Mouse (Mus musculus): Measurements from ENCODE around the gene Nags.

The Nags gene

DNA sequence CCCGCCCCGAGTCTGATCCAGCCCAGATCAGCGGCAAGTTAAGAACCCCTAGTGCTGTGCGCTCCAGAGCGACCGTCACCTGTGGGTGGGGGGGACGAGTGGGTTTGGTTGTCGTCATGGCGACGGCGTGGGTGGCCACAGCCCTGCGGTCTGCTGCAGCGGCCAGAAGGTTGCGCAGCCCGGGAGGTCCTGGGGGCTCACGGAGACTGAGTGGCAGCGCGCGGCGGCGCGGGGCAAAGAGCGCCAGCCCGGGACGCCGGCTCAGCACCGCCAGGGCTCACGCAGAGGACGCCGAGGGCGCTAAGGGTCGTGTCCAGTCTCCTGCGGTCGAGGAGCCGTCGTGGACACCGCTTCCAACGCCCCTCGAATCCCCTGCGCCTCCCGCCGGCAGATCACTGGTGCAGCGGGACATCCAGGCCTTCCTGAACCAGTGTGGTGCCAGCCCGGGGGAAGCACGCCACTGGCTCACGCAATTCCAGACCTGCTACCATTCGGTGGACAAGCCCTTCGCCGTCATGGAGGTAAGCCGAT lies at the start of gene Nags:
Gene Nags (plus strand): TSS at position 43 of the 531 bp plus-strand sequence.
- DNase-seq (ENCODE audit: low read depth, low spot score): no peak

- no peak for DNase-seq (ENCODE audit: low read depth, low spot score)
Observed at GRCm38 (mm10) chr11:102095676-102096075, 49.6 kb upstream of the Nags start.

DNA sequence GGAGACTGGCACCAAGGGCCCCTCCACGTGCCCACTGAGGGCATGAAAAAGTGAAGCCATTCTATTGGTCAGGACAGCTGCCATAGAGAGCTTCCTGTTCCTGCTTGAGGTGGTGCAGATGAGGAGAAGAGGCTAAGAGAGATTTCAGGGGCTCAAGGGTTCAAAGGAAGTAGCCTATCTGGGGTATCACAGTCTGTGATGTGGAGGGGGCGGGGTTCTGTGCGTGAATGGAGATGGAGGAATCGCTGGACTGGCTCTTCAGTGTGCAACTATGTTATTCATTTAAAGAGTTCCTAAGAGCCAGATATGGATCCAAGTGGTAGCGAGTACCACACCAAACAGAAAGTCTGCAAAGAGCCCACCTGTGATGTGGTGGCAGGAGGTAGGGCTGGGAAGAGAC lies 48.9 kb upstream of the Nags start:
- no peak for DNase-seq (ENCODE audit: low read depth, low spot score)

DNA sequence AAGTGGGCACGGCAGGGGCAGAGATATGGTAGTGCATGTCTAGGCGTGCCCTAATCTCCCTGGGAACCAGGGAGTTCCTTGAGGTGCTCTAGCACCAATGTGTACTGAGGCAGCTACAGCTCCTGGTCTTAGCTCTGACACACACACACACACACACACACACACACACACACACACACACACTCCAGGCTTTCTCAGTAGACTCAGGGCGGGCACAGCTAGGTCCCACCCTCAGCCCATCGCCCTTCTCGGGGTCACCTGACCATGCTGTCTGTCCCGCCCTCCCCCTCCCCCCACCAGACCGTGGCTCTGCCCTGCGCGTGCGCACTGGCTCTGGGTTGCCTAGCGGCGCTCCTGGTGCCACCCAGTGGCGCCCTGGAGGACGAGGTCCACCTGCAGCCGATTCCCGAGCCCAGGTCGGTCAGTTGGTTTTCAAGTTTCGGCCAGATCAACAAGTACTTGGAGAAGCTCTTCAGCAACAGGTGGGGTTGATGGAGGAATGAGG lies 48.4 kb upstream of the Nags start:
- DNase-seq (ENCODE audit: low read depth, low spot score): peak; percentile 92

GRCm38 (mm10) chr11:102101219-102101618 lies 44.1 kb upstream of the Nags start, which contains the start of gene Ppy:
Gene Ppy, minus strand, starts transcription at chr11:102101319.
- no peak for DNase-seq (ENCODE audit: low read depth, low spot score)

DNA sequence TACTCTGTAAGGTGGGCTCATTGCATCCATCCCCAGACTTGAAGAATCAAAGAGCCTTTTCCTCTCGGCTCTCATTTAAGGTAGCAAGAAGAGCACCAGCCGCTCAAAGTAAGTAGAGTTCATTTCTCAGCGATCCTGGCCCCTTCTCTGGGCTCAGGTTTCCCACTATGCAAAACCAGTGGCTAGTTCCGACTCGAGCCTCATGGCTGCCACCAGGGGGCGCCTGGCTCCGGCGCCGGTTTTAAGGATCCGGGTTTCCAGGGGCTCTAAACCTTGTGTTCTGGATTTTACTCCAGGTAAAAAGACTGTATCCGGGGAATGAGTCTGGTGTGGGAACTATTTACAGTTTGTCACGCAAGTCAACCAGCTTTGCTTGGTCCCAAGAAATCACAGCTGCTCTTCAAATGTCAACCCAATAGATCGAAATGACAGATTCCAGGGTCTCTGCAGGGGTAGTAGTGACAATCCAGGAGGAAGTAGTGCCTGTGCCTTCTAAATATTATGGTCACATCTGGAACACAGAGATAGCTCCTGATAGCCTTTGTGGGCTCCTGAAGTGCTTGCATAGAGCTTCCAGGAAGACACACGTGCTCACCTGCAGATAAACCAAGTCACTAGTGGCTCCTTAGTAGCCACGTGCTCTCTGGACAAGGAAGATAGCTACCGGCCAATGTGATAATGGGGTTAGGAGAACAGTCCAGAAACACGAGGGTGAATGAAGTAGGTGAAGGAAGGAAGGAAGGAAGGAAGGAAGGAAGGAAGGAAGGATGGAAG lies 42.6 kb upstream of the Nags start:
- no peak for DNase-seq (ENCODE audit: low read depth, low spot score)

GRCm38 (mm10) chr11:102106911-102107310 lies 38.4 kb upstream of the Nags start:
- DNase-seq (ENCODE audit: low read depth, low spot score): no peak

- no peak for DNase-seq (ENCODE audit: low read depth, low spot score)
Observed at GRCm38 (mm10) chr11:102107732-102108131, 37.6 kb upstream of the Nags start, which contains the start of gene Pyy. Gene Pyy, minus strand, starts transcription at chr11:102107832.

GRCm38 (mm10) chr11:102111576-102111975 lies 33.7 kb upstream of the Nags start:
- DNase-seq (ENCODE audit: low read depth, low spot score): no peak

DNA sequence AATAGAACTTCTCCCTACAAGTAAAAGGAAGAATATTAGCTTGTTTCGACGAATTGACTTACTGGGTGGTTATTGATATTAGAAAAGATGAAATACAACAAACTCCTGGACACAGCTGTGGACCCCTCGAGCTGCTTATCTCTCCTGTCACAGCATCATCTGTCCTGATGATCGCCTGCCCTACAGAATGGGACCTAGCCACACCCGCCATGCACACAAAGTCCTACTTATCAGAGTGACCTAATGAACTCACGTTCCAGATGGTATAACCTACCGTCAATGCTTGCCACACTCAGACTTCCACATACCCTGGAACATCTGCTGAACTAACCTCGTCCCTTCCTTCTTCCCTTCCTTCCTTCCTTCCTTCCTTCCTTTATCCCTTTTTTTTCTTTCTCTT lies 29.1 kb upstream of the Nags start:
- DNase-seq (ENCODE audit: low read depth, low spot score): no peak

DNA sequence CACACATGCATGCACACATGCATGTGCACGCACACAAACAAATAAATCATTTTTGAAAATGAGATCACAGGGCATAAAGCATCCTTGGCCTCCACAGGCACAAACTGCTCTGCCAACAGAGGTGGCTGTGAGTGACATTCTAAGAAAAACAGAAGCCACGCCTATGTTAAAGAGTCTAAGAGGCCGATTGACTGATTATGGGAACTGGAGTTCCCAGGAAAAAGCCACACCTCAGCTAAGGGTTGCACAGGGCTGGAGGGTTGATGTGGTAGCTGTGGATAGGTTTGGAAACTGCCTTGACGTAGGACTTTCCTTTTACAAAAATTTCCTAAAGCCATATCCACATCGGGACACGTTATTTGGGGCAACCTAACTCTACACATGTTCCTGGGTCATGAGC lies 27.9 kb upstream of the Nags start:
- no peak for DNase-seq (ENCODE audit: low read depth, low spot score)

DNA sequence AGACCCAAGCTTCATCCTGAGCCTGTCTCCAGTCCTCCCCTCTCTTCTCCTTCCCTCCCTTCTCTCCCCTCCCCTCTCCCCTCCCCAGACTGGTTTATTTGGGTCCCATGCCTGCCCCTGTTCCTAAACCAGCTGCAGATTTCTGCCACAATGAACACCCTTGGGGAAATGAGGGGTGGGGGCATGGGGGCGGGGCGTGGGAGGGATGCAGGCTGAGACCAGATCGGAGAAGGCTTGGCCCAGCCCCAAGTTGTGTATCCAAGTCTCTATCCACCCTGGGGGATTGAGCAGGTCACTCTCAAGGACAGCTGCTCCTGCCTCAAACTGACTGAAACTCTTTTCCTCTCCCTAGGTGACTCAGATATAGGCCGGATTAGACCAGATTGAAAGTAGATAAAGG lies 10.8 kb upstream of the Nags start:
- DNase-seq (ENCODE audit: low read depth, low spot score): no peak

GRCm38 (mm10) chr11:102137625-102138446 lies 7.5 kb upstream of the Nags start:
- no peak for DNase-seq (ENCODE audit: low read depth, low spot score)

DNA sequence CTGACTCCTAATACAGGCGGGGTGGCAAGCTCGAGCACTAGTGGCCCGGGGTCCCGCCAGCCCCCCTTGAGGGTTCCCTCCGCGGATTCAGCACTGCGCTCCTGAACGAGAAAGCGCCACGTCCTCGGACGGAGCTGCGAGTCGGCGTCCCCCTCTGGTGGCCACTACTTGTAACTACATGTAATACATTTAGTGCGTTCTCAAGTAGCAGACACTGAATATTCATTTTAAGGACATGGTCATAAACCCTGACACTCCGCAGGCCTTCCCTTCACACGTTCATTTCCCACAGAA lies 6.9 kb upstream of the Nags start:
- no peak for DNase-seq (ENCODE audit: low read depth, low spot score)

GRCm38 (mm10) chr11:102140508-102140907 lies 4.8 kb upstream of the Nags start:
- DNase-seq (ENCODE audit: low read depth, low spot score): no peak

- no peak for DNase-seq (ENCODE audit: low read depth, low spot score)
Observed at GRCm38 (mm10) chr11:102142355-102142754, 3.0 kb upstream of the Nags start.

- DNase-seq (ENCODE audit: low read depth, low spot score): no peak
Observed at GRCm38 (mm10) chr11:102144957-102145470, 299 bp upstream of the Nags start.

DNA sequence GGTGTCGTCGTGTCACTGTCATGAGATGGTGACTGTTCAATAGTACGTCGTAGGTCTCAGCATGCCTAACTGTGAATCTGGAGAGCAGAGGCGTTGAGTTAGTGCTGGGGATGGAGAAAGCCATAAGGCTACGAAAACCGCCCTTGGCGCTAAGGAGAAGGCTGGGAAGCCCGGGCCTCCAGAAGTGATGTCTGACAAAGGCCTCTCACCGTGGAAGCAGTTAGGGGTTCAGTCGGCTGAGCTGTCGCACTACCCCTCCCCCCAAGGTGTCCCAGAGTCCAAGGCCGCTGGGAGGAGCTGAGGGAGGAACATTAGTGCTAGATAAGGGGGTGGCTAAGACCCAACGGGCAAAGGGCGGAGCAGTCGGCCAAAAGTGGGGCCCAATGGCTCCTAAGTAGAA lies 692 bp downstream of the Nags start:
- no peak for DNase-seq (ENCODE audit: low read depth, low spot score)

GRCm38 (mm10) chr11:102146531-102146930 lies 1.2 kb downstream of the Nags start:
- DNase-seq (ENCODE audit: low read depth, low spot score): no peak

DNA sequence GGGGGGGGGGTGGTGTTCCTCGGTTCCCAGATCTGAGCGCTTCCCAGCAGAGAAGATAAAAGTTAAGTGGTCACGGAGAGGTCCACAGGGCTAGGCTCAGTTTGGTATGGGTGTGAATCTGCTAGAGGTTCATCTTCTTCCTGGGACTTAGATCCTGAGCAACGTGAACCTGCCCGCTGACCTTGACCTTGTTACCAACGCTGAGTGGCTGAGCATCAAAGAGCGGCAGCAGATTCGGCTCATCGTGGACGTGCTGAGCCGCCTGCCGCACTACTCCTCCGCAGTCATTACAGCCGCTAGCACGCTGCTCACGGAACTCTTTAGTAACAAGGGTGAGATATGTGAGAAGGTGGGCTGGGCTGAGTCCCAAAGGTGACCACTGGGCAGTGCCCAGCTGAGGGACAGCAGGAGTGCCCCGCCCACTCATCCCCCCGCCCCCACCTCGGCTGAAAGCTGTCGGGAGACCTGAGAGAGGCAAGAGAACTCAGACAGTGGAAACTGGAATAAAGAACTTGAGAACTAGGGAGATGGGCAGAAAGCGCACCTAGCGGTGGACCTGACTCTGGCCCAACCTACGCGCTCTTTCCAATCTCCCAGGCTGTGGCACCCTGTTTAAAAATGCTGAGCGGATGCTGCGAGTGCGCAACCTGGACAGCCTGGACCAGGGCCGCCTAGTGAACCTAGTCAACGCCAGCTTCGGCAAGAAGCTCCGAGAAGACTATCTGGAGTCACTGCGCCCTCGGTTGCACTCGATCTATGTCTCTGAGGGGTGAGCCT lies 2.1 kb downstream of the Nags start:
- no peak for DNase-seq (ENCODE audit: low read depth, low spot score)

- DNase-seq (ENCODE audit: low read depth, low spot score): peak; percentile 86
Observed at GRCm38 (mm10) chr11:102156039-102156785, 10.9 kb downstream of the Nags start, which contains the start of gene Tmem101. Gene Tmem101, minus strand, starts transcription at chr11:102156404.
